Mouse (Mus musculus) bone marrow, adult 2 months (tissue): ENCODE measurements around the gene Col5a1.

Experiments used
- CTCF ChIP-seq: fragments of 200-500 bp; IDR thresholded peaks from 2 replicates; pipeline ENCODE4 v1.5.1; 2011; ENCODE audit warnings: low read length, control low read depth; ENCODE audit not compliant: control insufficient read depth, insufficient read depth
- POLR2A ChIP-seq: fragments of 200-500 bp; IDR thresholded peaks from 2 replicates; pipeline ENCODE4 v1.6.1; 2011; ENCODE audit warnings: low read depth, mild to moderate bottlenecking, control low read depth, low read length, borderline replicate concordance; ENCODE audit not compliant: control insufficient read depth

GRCm38 (mm10) chr2:28068537-28068878 lies 182.3 kb downstream of the Col5a1 start:
- TF ChIP-seq POLR2A: no peak
- TF ChIP-seq CTCF: no peak
